Mouse (Mus musculus) kidney, embryonic 15.5 days (tissue): ENCODE measurements around the gene Wdr5b. TPM values are rescaled to one million over a fixed set of nuclear protein-coding genes. Genes with fewer than 3 reads are reported as not detected.
"Not testable (repeated sequence)": the region's sequence is repeated elsewhere in the genome, so short reads cannot be mapped to it uniquely, and the experiment has no call there.

Source experiments
- ATAC-seq: fragments of 200-750 bp; cut with Nextera tagmentation; replicated peaks from 2 replicates; pipeline ENCODE4 v1.8.0; 2017; ENCODE audit warnings: moderate TSS enrichment; ENCODE audit not compliant: low FRiP score
- H3K27ac ChIP-seq: fragments of 300-500 bp; sonication (generic); 2 replicates; pipeline ENCODE4 v1.5.1; 2015; ENCODE audit warnings: mild to moderate bottlenecking, inconsistent platforms
- H3K27me3 ChIP-seq: fragments of 300-500 bp; sonication (generic); 2 replicates; pipeline ENCODE4 v1.6.1; 2015; ENCODE audit warnings: inconsistent platforms
- H3K36me3 ChIP-seq: fragments of 300-500 bp; sonication (generic); 2 replicates; pipeline ENCODE4 v1.6.1; 2015; ENCODE audit warnings: inconsistent platforms
- H3K4me1 ChIP-seq: fragments of 300-500 bp; sonication (generic); 2 replicates; pipeline ENCODE4 v1.6.1; 2015; ENCODE audit warnings: inconsistent platforms
- H3K4me2 ChIP-seq: fragments of 300-500 bp; sonication (generic); 2 replicates; pipeline ENCODE4 v1.6.1; 2015; ENCODE audit warnings: moderate library complexity, mild to moderate bottlenecking, inconsistent platforms
- H3K4me3 ChIP-seq: fragments of 300-500 bp; sonication (generic); replicated peaks from 2 replicates; pipeline ENCODE4 v1.5.1; 2015; ENCODE audit warnings: mild to moderate bottlenecking, inconsistent platforms
- H3K9ac ChIP-seq: fragments of 300-500 bp; sonication (generic); 2 replicates; pipeline ENCODE4 v1.6.1; 2015; ENCODE audit warnings: mild to moderate bottlenecking, inconsistent platforms
- H3K9me3 ChIP-seq: fragments of 300-500 bp; sonication (generic); replicated peaks from 2 replicates; pipeline ENCODE4 v1.6.1; 2016; ENCODE audit warnings: inconsistent platforms
- WGBS: fragments of 180-500 bp; shearing (Covaris S2); methylation state at CpG from one replicate; pipeline ENCODE4 v1.1.7; 2015; ENCODE audit warnings: mixed read lengths; 5-methylcytosine and 5-hydroxymethylcytosine counted together
- polyA plus RNA-seq: library from polyadenylated mRNA; unstranded; fragments of >200 nt; fragmentation: Nextera tagmentation; extraction: Ambion mirVana; gene quantifications from 2 replicates; pipeline ENCODE4 v1.2.1, GENCODE M21; 2015

Gene Wdr5b
- polyA plus RNA-seq, 1 experiment from 2014 or later = 9.9 TPM

DNA sequence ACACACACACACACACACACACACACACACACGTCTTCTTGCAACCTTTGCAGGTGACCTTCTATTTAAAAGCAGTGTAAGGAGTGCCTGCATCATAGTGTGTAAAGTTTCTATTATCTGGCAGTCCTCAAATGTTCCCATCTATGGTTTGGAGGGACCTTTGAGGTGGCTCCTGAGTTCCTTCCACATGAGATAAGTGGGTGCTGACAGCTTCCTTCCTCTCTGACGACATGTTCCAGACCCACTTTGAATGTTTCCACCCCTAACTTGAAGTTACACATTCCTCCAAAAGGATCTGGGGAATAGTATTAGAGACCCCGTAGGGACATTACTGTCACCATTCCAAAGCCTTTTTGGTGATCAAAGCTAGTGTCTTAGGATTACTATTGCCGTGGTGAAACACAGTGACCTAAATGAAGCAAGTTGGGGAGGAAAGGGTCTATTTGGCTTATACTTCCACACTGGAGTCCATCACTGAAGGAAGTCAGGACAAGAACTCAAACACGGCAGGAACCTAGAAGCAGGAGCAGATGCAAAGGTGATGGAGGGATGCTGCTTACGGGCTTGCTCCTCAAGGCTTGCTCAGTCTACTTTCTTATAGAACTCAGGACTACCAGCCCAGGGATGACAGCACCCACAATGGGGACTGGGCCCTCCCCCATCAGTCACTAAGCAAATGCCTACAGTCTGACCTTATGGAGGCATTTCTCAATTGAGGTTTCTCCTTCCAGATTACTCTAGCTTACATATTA lies 12.7 kb downstream of the Wdr5b start:
- Histone ChIP-seq H3K9me3 (no peaks in the 10 kb centered on the region), H3K4me3 (no peak overlapping the region), H3K36me3 (peaks cover 48% of the 10 kb centered on the region), H3K27ac (no peak overlapping the region), H3K27me3 (no peaks in the 10 kb centered on the region), H3K4me2 (no peak overlapping the region), H3K9ac (no peak overlapping the region), H3K4me1 (0 out of 2 replicates have a peak, but pooled peaks cover 2% of the 10 kb centered on the region)
- 83% methylated on average over 6 of the region's 6 CpGs for WGBS
- ATAC-seq = no peak

DNA sequence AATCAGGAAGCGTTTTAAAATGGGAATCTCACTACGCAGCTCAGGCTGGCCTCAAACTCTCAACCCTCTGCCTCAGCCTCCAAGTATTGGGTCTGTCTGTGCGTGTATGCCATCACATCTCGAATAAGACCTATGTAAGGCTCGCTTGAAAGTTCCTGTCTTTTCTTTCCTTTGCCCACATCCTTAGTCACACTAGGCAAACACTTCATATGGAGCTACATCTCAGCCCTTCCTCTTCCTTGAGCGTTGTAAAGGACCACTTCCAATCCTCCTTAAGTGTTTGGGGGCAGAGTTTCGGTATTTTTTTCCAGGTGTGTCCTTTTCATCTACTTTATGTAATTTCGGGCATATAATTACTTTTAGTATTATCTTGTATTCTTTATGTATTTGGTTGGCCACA lies 13.9 kb downstream of the Wdr5b start:
- H3K27ac ChIP-seq = no peak overlapping the region
- H3K4me1 ChIP-seq = 0 out of 2 replicates have a peak, but pooled peaks cover 2% of the 10 kb centered on the region
- 98% methylated on average over 8 of the region's 8 CpGs for WGBS
- no peaks in the 10 kb centered on the region for H3K27me3 ChIP-seq
- no peaks in the 10 kb centered on the region for H3K9me3 ChIP-seq
- no peak overlapping the region for H3K4me2 ChIP-seq
- no peak overlapping the region for H3K4me3 ChIP-seq
- peaks cover 36% of the 10 kb centered on the region for H3K36me3 ChIP-seq
- H3K9ac ChIP-seq = no peak overlapping the region
- ATAC-seq = no peak

DNA sequence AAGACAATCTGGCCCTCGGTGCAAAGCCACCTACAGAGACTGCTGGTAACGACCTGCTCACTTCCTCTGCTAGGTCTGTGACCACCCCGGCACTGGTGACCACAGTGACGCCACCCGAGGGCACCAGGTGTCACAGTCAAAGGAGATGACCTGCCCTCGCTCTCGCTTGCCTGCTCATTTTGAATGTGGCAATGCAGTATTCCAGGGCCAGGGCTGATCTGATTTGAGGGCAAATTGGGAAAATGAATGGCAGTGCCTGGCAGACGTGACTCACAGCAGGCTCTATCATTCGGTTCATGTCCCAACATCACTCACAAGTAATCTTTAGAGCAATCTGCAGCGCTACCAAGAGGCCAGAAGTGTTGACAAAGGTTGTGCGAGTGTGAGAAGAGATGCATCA lies 15.4 kb downstream of the Wdr5b start:
- Histone ChIP-seq H3K4me1 (0 out of 2 replicates have a peak, but pooled peaks cover 2% of the 10 kb centered on the region), H3K36me3 (peaks cover 21% of the 10 kb centered on the region), H3K4me3 (no peak overlapping the region), H3K27me3 (no peaks in the 10 kb centered on the region), H3K4me2 (no peak overlapping the region), H3K27ac (no peak overlapping the region), H3K9me3 (no peaks in the 10 kb centered on the region), H3K9ac (no peak overlapping the region)
- 90% methylated on average over 11 of the region's 11 CpGs for WGBS
- ATAC-seq = no peak

- Histone ChIP-seq H3K4me1 (0 out of 2 replicates have a peak, but pooled peaks cover 2% of the 10 kb centered on the region), H3K9me3 (no peaks in the 10 kb centered on the region), H3K9ac (no peak overlapping the region), H3K4me2 (no peak overlapping the region), H3K36me3 (peaks cover 10% of the 10 kb centered on the region), H3K27ac (0 out of 2 replicates have a peak overlapping the region, but pooled peaks have one; percentile 18), H3K4me3 (no peak overlapping the region), H3K27me3 (no peaks in the 10 kb centered on the region)
- 73% methylated on average over 8 of the region's 8 CpGs for WGBS
- no peak for ATAC-seq
Measured at GRCm38 (mm10) chr16:36057933-36058475, 17.0 kb downstream of the Wdr5b start.

DNA sequence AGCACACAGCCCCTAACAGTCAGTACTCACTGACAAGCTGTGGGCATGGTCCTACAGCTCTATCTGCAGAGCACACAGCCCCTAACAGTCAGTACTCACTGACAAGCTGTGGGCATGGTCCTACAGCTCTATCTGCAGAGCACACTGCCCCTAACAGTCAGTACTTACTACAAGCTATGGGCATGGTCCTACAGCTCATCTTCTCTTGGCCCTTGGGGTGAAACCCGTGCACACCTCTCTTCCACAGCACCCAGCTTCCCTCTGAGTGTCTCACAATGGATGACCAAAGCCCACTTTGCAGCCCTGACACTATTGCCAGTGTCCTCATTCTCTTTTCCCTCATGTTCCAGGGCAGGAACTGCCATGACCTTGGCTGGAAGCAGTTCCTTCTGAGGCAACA lies 21.5 kb downstream of the Wdr5b start:
- not testable (repeated sequence) for H3K9ac ChIP-seq, H3K36me3 ChIP-seq, H3K4me3 ChIP-seq, H3K27ac ChIP-seq, H3K4me2 ChIP-seq, H3K4me1 ChIP-seq, ATAC-seq, H3K9me3 ChIP-seq, H3K27me3 ChIP-seq
- 87% methylated on average over 1 of the region's 1 CpGs for WGBS

DNA sequence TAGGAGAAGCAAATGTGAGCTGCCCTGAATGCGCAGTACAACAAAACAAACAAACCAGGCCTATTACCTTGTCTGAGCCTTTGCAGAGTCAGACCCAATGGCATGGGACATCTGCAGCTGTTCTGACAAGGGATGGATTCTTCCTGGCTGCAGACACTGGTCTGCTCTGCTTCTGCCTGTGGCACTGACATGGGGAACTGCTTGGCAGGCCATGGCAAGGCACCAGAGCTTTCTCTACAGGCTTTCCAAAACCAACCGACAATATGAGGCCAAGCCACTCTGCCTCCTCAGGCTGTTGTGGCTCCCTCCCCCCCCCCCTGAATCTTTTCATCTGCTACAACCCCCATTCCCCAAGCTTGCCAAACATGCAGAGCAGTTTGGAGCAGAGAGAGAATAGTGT lies 22.3 kb downstream of the Wdr5b start:
- WGBS = 79% methylated on average over 2 of the region's 2 CpGs
- H3K27me3 ChIP-seq = no peaks in the 10 kb centered on the region
- H3K27ac ChIP-seq = no peak overlapping the region
- peaks cover 12% of the 10 kb centered on the region for H3K4me1 ChIP-seq
- H3K4me2 ChIP-seq = no peak overlapping the region
- no peak overlapping the region for H3K4me3 ChIP-seq
- H3K9ac ChIP-seq = no peak overlapping the region
- H3K36me3 ChIP-seq = 0 out of 2 replicates have a peak, but pooled peaks cover 5% of the 10 kb centered on the region
- no peaks in the 10 kb centered on the region for H3K9me3 ChIP-seq
- ATAC-seq = no peak

- no peak for ATAC-seq
- Histone ChIP-seq H3K27ac (no peak overlapping the region), H3K4me1 (peaks cover 27% of the 10 kb centered on the region), H3K9ac (no peak overlapping the region), H3K4me2 (no peak overlapping the region), H3K9me3 (no peaks in the 10 kb centered on the region), H3K4me3 (no peak overlapping the region), H3K27me3 (no peaks in the 10 kb centered on the region), H3K36me3 (peaks cover 11% of the 10 kb centered on the region; the same call in 1 of the 2 replicates)
- WGBS = 85% methylated on average over 5 of the region's 5 CpGs
Measured at GRCm38 (mm10) chr16:36064904-36065303, 23.9 kb downstream of the Wdr5b start.

DNA sequence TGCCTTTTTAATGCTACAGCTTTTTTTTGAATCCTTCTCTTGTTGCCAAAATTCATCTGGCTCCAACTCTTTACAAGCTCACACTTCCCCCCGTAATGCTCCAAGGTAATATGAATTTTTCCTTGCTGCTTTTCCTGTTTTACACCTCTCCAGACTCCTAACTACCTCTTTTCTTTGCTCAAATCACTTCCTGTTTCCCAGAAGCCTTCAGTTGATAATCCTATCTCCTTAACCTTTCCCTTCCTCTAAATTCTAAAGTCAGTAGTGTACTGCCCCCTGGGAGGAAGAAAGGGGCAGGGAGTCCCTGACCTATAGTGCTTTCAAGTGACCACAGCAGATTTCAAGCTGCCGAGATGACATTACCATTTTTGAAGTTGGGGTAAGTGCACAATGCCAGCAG lies 26.7 kb downstream of the Wdr5b start:
- 68% methylated on average over 2 of the region's 2 CpGs for WGBS
- Histone ChIP-seq H3K27ac (no peak overlapping the region), H3K9ac (no peak overlapping the region), H3K4me1 (peaks cover 34% of the 10 kb centered on the region), H3K4me3 (no peak overlapping the region), H3K27me3 (no peaks in the 10 kb centered on the region), H3K36me3 (peaks cover 11% of the 10 kb centered on the region; the same call in 1 of the 2 replicates), H3K9me3 (no peaks in the 10 kb centered on the region), H3K4me2 (no peak overlapping the region)
- ATAC-seq = no peak

DNA sequence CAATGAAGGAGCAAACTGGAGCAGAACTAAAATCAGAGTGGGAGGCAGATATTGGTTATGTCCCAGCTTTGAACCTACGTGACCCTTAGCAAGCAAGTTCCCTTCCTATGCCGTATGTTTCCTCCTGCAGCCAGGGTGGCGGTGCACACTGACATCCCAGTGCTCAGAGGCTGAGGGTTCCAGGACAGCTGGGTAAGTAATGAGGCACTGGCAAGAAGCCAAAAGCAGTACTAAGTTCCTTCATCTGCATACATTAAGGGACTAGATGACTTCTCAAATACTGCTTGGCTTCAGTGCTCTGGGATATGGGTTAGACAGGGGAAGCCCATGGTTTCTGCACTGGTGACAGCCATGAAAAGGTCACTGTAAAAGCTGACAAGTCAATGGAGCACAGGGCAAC lies 27.4 kb downstream of the Wdr5b start:
- Histone ChIP-seq H3K4me1 (peaks cover 36% of the 10 kb centered on the region), H3K9ac (no peak overlapping the region)
- no peak for ATAC-seq

GRCm38 (mm10) chr16:36069819-36070575 lies 29.0 kb downstream of the Wdr5b start:
- peak overlapping the region; percentile 87 for H3K4me3 ChIP-seq
- ATAC-seq = no peak
- H3K9ac ChIP-seq = peak overlapping the region; percentile 84
- peaks cover 36% of the 10 kb centered on the region for H3K4me1 ChIP-seq
- no peak overlapping the region for H3K27ac ChIP-seq
- no peaks in the 10 kb centered on the region for H3K9me3 ChIP-seq
- no peaks in the 10 kb centered on the region for H3K27me3 ChIP-seq
- peak overlapping the region; percentile 63 for H3K4me2 ChIP-seq
- 28% methylated on average over 9 of the region's 9 CpGs for WGBS
- H3K36me3 ChIP-seq = peaks cover 11% of the 10 kb centered on the region; the same call in 1 of the 2 replicates

More for the DNA sequence above, 27.4 kb downstream of the Wdr5b start:
- 0 out of 2 replicates have a peak overlapping the region, but pooled peaks have one; percentile 3 for H3K4me3 ChIP-seq
- H3K27ac ChIP-seq = no peak overlapping the region
- WGBS = 55% methylated on average over 3 of the region's 3 CpGs
- H3K36me3 ChIP-seq = peaks cover 11% of the 10 kb centered on the region; the same call in 1 of the 2 replicates
- no peaks in the 10 kb centered on the region for H3K27me3 ChIP-seq
- no peak overlapping the region for H3K4me2 ChIP-seq
- H3K9me3 ChIP-seq = no peaks in the 10 kb centered on the region

DNA sequence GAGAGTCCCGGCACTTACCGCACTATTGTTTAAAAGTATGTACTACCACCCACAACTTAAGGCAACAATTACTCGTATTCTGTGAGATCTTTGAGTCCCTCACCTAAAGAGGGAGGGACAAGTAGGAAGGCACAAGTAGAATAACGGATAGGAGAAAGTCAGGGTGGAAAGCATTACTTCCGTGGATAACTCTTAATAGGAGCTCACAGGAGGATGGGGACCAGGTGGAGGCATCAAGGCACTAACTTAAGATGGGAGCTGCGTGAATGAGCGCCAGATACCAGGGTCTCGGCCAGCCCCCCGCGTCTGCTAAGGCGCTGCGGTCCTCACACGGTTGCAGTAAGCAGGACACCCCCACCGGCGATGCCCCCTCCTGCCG lies 30.1 kb downstream of the Wdr5b start:
- no peak; the same call in none of the 2 replicates for ATAC-seq
- Histone ChIP-seq H3K36me3 (peaks cover 11% of the 10 kb centered on the region; the same call in 1 of the 2 replicates), H3K4me2 (peak overlapping the region; percentile 63), H3K4me3 (peak overlapping the region; percentile 87), H3K4me1 (peaks cover 33% of the 10 kb centered on the region), H3K27me3 (no peaks in the 10 kb centered on the region), H3K9me3 (no peaks in the 10 kb centered on the region), H3K27ac (peak overlapping the region; percentile 99), H3K9ac (peak overlapping the region; percentile 84)
- WGBS = 1% methylated on average over 16 of the region's 16 CpGs
